Mouse (Mus musculus): ENCODE results near the gene Pdcd1lg2.

Pdcd1lg2 gene

DNA sequence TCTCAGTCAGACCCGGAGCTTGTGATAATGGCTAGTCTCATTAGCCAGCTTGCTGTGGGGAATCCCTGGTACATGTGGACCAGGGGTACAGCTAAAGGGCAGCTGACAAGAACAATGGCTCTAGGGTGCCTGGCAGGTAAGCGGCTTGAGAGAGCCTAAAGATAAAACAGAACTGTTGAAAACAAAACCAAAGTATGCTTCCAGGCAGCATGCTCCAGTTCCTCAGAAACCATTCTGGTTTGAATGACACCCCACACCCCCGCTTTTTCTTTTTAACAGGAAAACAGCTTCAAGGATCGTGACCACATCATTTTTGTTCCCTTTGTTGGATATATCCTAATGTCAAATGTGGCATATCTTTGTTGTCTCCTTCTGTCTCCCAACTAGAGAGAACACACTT is at the start of gene Pdcd1lg2:
Pdcd1lg2 (plus strand) TSS at position 301 of the 400 bp plus-strand sequence.
- DNase-seq = no peak

DNA sequence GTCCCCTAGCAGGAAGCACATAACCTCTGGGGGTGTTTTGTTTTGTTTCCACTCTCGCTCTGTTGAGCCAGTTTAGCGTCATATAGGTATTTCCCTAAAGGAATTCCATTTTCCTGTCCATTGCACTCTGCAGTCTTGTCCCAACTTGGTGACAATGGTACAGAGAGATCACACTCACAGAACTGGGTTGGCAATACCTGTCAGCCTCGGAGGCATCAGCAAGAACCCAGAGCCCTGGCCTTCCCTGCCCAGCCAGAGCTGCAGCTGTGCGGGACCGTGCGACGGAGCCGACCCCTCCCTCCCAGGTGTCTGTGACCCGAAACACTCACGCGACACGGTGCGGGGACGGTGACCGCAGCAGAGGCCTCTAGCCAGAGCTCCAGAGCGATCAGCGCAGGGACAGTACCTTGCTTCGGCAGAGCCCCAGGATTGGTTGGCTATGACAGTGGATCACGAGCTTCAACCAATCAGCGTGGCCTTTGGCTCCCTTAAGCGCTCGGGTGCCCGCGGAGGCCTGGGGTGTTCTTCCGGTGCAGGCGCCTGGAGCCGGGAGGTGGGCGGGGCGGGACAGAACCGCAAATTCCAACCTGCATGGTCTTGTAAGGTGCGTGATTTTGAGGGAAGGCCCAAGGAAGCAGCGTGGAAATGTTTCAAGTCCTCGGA is 49.1 kb upstream of the Pdcd1lg2 start:
- peak; percentile 91 for DNase-seq

DNA sequence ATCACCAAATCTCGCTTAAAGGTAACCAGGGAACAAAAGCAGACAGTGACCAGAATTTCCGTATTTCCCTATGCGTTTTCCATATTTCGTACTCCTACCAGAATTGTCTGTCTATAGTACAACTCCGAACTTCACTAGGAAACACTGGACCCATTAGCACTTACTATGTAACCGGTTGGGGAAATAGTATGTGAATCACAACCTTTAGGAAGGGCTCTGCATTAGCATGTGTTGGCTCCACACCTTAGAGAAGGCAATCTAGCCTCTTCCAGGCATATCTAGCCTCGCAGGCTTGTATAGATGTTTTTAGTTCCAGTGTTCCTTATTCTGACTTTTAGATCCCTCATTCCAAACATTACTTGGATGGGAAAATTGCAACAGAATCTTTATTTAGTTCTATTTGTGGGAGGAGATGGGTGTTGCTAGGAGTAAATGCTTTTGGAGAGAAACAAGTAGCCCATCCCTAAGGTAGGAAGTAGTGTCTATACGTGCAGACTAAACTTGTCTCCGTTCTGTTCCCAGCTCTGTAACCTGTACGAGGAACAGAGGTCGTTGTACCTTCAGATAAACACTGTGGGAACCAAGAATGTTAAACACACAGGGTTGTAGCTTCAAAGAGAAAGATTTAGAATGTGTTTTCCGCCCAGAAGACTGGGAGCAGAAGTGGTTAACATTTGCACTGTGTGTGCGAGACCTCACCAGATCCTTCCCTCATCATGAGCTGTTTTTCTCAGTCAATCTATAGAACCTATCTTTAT is 48.4 kb upstream of the Pdcd1lg2 start:
- DNase-seq = no peak

DNA sequence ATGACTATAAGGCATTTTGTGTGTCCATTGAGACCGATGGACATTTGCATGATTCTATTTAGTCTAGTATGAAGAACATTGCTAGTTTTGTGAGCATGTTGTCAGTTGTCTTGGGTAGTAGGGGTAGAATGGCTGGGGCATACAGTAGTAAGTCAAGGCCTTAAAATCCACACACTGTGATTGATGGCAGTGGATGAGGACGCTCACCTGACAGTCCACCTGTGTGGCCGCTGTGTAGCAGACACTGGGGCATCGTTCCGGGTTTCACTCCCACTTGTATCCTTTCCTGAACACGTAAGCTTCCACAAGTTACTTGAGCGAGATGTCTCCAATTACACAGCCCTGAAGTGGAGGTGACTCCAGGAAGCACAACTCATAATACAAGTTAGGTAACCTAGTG is 47.2 kb upstream of the Pdcd1lg2 start:
- no peak for DNase-seq

DNA sequence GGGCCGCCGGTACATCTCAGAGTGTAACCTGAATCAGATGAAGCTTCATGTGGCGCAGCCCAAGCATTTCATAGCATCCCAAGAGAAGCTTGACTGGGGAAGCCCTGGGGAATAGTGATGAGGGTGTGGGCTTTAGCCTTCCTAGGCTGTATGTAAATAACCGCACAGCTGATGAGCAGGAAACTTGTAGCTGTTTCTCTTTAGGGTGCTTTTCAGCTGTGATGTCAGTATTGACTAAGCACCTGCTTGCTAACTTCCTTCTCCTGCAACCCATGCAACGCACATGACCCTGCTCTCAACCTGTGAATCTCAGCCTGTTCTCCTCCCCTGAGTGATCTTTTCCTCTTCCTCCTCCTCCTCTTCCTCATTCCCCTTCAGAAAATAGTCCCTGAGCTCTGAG is 46.6 kb upstream of the Pdcd1lg2 start:
- DNase-seq = no peak

DNA sequence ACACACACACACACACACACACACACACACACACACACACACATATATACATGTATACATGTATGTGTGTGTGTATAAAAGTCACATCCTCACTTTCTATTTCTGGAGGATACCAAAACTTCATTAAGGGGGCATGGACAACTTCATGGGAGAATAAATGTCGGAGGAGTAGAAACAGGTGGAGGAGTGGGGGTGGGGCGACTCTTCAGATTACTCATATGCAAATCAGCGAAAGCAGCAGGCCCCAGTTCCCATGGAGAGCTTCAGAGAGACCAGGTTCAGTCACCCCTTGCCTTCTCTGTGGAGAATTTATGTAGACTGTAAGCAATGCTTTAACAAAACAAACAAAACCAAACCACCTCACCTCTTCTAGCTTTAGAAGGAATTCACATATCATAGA is 45.6 kb upstream of the Pdcd1lg2 start:
- peak; percentile 29 for DNase-seq

DNA sequence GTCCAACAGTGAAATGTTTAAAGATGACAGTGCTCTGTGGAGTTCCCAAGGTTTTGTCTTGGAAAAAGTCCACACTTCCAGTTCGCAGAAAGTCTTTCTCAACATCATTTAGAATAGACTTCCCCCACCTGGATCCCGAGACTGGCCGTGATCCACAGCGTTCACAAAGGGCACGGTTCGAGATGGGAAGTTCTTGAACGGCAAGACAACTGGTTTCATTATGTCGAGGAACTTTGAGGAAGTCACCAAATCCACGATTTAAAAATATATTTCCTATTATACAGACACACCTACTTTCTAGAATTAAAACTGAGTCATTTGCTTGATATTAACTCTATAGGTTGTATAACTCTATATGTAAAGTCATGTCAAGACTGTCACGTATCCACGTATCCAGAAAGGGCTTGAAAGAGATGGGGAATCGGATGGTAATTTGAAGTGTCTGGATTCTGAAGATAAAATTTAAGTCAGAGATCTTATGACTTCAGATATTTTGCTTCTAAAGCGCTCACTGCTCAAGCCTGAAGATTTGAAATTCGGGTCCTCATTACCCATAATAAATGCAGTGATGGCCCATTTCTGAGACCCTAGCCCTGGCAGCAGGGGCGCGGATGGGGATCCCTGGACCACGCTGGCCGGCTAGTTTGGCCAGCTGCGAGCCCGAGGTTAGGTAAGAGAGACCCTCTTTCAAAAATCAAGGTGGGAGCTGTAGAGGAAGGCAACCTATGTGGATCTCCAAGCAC is 44.3 kb upstream of the Pdcd1lg2 start:
- DNase-seq = peak; percentile 28

DNA sequence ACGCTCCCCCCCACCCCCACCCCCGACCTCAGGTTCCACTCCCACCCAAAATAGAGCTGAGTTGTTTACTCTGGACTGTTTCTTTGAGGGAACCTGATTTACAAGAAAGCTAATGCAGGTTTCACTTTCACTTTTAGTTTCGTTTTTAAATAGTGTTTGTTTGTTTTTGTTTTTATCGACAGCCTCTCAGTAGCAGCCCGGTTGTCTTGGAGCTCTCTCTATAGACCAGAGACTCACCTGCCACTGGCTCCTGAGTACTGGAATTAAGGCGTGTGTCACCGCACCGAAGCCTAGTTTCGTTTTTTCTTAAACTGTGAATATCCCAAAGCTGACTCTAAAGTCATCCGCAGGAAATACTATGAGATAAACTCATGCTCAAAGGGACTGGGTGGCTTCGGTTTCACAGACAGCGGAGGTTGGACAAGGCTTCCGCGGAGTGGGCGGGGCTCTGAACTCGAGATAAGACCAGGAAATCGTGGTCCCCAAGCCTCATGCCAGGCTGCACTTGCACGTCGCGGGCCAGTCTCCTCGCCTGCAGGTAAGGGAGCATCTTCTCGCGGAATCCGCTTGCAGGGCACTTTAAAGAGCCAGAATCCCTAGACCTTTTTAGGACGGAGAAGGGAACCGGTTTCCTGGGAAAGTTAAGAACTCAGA is 43.6 kb upstream of the Pdcd1lg2 start, which contains the start of the genes Plgrkt and Cd274:
Plgrkt (minus strand) TSS at position 422 of the 654 bp plus-strand sequence.
Cd274 (plus strand) TSS at position 487 of the 654 bp plus-strand sequence.
- DNase-seq = peak; percentile 93

DNA sequence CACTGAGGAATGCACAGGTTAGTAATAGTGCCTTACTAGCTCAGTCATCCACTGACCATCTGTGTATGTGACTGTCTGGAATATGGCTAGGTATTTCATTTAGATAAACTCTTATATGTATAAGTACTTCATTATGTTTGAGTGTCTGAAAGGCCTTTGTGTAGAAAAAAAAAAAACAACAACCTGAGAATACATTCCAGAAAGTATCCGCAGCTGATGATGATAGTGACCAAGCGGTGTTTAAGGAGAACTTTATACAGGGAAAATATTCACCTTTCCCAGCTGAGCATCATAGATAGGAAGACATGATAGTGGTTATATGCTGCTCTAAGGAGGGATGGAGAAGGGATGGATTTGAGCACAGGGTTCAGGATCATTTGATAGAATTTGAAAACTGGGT is 42.7 kb upstream of the Pdcd1lg2 start:
- no peak for DNase-seq

DNA sequence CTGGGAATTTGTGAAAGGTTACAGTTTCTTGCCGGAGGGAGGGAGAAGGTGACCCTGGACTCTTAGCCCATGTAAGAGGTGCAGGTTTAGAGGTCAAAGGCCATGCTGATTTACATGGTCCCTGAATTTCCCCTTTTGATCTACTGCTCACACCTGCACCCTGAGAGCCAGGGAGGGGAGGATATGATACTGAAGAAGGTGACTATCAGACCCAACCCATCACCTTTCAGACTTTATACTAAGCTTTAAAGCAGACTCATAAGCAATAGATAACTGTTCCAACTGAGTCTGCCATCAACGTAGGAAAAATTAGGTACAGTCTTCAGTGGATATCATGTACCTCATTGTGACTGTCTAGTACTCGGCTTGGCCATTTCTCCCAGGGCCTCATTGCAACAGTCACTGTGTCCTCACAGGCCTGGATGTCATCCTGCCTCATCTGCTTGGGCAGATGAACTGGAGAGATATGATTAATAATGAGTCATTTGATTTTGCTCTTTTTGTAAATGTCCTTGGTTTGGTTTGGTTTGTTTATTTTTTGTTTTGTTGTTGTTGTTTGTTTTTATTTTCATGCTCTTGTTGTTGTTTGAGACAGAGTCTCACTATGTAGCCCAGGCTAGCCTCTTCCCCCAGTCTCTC is 41.9 kb upstream of the Pdcd1lg2 start:
- DNase-seq = no peak

DNA sequence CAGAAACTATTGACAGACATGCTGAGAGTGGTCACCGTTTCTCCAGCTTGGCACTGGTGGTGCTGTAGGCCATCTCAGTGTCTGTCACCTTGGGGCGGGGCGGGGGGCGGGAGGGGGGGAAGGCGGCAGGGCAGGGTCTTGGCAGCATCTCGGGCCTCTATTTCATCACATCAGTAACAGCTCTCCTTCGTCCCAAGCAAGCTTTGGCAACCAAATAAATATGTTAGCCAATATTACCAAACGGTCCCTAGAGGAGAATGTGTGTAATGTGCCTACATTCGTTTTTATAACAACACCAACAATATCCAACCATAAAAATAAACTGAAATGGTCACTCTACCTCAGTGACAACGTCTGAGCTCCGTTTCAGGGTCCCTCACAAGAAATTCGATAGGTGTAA is 40.6 kb upstream of the Pdcd1lg2 start:
- no peak for DNase-seq

DNA sequence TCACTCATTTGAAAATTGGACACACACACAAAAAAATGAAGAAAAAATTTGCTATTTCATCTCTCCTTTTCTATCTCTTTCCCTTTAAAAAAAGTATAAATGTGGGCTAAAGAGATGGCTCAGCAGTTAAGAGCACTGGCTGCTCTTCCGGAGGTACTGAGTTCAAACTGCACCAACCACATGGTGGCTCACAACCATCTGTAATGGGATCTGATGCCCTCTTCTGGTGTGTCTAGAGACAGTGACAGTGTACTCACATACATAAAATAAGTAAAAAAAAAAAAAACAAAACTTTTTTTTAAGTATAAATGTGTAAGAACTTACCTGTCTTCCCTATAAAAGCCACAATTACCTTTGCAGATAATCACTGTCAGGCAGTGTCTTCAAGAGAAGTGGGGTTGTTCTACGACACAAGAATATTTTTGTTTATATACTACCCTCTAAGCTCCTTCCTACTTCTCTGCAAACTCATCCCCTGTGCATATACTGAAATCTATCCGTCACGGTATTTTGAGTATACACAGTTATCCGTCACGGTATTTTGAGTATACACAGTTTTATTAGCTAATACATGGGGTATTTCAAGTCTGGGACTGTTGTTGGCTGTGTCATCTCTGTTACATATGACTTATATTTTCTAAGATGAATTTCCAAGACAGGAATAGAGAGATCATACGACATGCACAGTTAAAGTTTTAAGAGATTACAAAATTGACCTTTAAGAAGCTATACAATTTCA is 40.0 kb upstream of the Pdcd1lg2 start:
- DNase-seq = no peak

DNA sequence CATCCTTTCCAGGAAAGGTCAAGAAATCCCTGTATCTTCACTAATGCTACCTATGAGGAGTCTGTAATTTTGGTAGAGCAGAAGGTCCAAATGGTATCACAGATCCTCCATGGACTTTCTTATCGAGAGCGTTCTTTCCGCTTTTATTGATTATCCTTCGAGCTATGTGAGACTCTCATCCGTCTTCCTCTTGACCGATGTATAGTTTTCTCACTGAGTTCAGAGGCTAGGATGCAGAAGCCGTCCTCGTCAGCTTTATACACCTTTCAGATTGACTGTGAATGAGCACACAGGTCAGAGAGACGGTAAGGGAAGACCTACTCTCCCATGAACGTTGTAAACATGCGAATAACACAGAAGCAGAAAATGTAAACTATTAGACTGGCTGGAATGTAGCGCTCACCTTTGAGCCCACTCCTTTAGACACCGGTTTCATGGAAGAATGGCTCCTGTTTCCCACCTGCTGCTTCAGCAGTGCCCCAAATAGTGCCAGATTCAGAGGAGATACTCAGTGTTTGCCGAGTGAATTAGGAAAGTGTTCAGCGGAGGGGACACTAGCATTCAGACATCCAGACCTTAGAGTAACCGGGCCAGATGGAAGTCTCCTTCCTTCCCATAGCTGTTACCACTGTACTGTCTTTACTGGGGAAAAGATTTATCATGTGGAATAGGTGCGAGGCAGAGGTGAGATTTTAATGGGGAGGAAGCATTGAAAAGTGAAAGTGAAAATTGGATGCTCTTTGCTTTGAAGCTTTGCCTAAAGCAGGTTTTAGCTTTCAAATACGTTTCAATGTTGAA is 39.2 kb upstream of the Pdcd1lg2 start:
- no peak for DNase-seq

DNA sequence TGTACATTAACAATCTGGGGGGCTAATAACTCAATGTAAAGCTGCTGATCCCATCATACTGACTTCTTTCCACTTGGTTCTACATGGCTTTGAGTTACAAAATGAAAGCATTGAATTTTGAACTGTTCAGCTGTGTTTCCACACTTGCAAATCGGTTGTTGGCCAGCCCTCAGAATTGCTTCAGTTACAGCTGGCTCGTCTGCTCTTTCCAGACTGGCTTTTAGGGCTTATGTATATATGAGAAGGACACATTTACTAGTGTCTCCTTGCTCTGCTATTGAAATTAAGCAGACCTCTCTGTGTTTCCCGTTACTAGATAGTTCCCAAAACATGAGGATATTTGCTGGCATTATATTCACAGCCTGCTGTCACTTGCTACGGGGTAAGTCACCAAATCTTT is 38.6 kb upstream of the Pdcd1lg2 start:
- DNase-seq = no peak

DNA sequence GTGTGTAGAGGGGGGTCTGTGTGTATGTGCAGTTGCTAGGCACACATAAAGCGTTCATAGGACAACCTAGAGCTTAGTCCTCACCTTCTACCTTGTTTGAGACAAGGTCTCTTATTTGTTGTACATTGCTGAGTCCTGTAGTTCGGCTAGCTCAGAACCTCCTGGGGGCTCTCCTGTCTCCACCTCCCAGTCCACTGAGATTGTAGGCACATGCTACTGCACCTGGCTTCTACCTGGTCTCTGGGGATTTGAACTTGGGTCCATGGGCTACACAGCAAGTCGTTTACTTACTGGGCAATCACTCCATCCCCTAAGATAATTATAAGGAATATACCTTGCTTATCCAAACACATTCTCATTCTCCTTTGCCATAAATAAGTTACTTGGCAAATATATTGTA is 38.1 kb upstream of the Pdcd1lg2 start:
- no peak for DNase-seq

DNA sequence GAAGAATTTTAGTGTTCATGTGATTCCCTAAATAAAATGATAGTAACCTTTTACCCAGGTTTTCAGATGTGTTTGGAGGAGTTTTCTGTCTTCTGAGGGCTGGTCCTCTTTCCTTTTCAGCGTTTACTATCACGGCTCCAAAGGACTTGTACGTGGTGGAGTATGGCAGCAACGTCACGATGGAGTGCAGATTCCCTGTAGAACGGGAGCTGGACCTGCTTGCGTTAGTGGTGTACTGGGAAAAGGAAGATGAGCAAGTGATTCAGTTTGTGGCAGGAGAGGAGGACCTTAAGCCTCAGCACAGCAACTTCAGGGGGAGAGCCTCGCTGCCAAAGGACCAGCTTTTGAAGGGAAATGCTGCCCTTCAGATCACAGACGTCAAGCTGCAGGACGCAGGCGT is 37.3 kb upstream of the Pdcd1lg2 start:
- no peak for DNase-seq

DNA sequence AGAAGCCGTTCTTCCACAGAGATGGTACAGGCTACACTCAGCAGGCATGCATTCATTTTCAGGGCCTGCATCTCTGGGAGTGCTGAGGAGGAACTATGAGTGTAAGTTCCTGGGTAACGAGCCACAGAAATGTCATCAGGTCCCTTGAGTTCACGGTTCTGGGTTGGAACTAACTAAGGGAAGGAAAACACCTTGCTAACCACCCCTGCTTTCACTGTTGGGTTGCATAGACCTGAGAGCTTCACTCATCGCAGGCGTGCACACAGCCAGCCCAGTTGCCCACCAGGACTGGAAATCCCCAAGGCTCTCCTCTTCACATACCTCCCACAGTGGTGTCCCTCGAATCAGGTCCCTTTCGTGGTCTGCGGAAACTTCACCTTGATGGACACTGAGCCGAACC is 35.8 kb upstream of the Pdcd1lg2 start:
- no peak for DNase-seq

DNA sequence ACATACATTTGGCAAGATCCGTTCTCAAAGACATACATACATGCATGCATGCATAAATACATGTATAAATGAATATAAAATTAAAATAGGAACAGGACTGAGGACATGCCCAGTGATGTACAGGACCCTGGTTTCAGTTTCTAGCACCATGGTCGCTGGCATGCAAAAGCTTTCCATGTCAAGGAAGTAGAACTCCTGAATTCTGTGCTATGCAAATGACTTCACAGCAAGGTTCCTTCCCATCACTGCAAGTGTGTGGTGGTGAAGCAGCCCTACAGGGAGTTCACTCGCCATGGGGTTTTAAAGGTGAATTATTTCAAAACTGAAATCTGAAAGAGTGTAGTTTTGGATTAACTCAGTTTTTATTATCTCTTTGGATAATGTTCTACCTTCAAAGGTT is 34.3 kb upstream of the Pdcd1lg2 start:
- DNase-seq = no peak

DNA sequence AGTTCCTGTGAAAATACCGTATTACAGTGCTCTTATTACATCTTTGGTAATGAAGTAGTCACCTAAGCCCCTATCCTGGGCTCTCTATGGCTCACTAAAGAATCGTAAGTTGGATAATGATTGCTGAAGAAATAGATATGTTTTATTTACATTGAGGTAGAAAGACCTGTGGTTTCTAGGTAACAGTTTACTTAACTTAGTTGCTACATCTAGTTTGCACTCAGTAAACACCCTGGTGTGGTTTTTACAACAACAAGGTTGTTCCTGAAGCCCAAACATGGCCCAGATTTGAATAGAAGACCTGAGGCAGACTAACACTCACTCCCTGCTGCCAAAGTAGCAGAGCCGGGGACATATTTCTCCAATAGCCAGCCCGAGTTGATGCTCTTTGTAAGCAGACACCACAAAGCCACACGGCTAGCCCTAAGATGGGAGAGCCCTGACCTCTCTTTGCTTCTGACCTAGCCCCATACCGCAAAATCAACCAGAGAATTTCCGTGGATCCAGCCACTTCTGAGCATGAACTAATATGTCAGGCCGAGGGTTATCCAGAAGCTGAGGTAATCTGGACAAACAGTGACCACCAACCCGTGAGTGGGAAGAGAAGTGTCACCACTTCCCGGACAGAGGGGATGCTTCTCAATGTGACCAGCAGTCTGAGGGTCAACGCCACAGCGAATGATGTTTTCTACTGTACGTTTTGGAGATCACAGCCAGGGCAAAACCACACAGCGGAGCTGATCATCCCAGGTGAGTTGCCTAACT is 30.7 kb upstream of the Pdcd1lg2 start:
- no peak for DNase-seq

DNA sequence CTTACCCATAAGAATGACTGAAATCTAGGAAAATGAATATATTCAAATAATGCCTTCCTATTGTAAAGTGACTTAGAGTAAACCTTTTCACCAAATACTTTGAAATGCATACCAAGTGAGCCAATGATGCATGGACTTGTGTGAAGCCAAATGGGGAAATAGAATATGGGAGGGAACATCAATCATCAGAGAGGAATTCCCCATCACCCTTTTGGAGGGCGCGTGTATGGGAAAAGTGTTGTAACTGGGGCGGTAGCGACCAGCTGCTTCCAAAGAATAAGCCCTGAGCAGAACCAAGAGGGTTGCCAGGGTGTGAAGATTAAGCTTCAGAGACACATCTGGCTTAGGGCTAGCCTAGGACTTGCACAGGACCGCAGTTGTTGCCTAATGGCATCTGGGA is 27.4 kb upstream of the Pdcd1lg2 start:
- no peak for DNase-seq
